Mouse (Mus musculus) Patski (cell line): ENCODE results near the gene Ift88. TPM values are rescaled to one million over a fixed set of nuclear protein-coding genes. Genes with fewer than 3 reads are reported as not detected.
"Not testable (repeated sequence)": the region's sequence is repeated elsewhere in the genome, so short reads cannot be mapped to it uniquely, and the experiment has no call there.

Source experiments
- ATAC-seq: fragments of 100-300 bp; one replicate; pipeline ENCODE4 v1.8.0; 2021
- CTCF ChIA-PET: fragments of 350-600 bp; sonication (Branson Sonifier 250); formaldehyde crosslinking; loops from one replicate; lab custom pipeline; 2022; ENCODE audit warnings: inconsistent platforms; lab: Charles Lee
- POLR2A ChIA-PET: fragments of 350-600 bp; sonication (Branson Sonifier 250); formaldehyde crosslinking; loops from one replicate; lab custom pipeline; 2022; ENCODE audit warnings: antibody characterized with exemption, inconsistent platforms; lab: Charles Lee
- DNase-seq: peaks from one replicate; pipeline ENCODE4 v3.0.0-alpha.2; 2011; ENCODE audit warnings: low read depth, low spot score
- H3K27me3 ChIP-seq: fragments of 371-371 bp; one replicate; pipeline ENCODE4 v1.5.1; 2021
- CTCF ChIP-seq: fragments of 100-300 bp; IDR thresholded peaks from one replicate; pipeline ENCODE4 v1.5.1; 2021
- in situ Hi-C: fragments of 300-500 bp; cut with MboI; formaldehyde crosslinking; loops from 3 replicates; pipeline ENCODE4 v1.11.1; 2018; ENCODE audit warnings: low pct_unique_long_range_greater_than_20kb, mixed read lengths
- polyA plus RNA-seq: library from polyadenylated mRNA; unstranded; gene quantifications from one replicate; pipeline ENCODE4 v1.2.3, GENCODE M21; 2021

The Ift88 gene
- polyA plus RNA-seq, 1 experiment from 2014 or later, result 21.4 TPM

DNA sequence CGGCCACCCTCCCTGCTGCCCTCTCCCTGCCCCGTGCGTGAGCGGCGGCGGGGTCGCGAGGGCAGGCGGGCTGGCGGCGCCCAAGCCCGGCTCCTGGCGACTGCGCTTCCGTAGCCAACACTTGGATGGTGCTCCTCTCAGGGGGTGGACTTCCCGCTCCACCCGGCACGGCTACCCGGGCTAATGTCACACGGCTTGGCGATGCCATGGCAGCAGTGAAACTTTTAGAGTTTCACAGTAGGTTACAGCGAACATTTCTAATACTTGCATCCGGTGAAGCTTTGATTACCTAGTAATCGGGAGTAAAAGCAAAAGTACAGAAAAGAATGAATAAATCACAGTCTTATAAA lies 325 bp downstream of the Ift88 start:
- in situ Hi-C loops, result loop anchor here (25.0 kb wide), 1 partner anchor 462 kb away; no protein-coding TSS in a partner anchor
- ChIA-PET POLR2A (no interaction called here), CTCF (no interaction called here)
- peaks cover 9% of the 10 kb centered on the region for H3K27me3 ChIP-seq
- peak; percentile 91 for ATAC-seq
- no peak for DNase-seq
- TF ChIP-seq CTCF, result no peak

- CTCF ChIA-PET, result interaction anchor here (0.7 to 1.1 kb wide), 2 partner anchors 9 to 68 kb away, joined by 3 read pairs; no protein-coding TSS in a partner anchor
- DNase-seq (no peak), ATAC-seq (no peak)
- POLR2A ChIA-PET, result no interaction called here
- no peak for TF ChIP-seq CTCF
- no peaks in the 10 kb centered on the region for H3K27me3 ChIP-seq
- in situ Hi-C loops, result no loop called here
Observed at GRCm38 (mm10) chr14:57430451-57430850, 6.6 kb downstream of the Ift88 start.

DNA sequence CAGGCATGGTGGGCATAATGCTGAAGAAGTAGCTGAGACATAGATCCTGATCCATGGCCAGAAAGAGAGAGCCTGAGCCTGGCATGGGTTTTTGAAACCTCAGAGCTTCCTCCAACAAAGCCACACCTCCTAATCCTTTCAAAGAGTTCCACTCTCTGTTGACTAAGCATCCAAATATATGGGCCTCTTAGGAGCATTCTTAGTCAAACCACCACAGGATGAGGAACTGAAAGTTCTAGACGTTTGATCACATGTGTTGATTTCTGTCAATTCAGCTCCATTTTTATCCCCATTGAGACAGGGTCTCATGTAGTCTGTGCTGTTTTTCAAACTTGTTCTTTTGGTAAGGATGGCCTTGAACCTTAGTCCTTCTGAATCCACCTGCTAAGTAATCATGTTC lies 28.7 kb downstream of the Ift88 start:
- CTCF ChIA-PET, result no interaction called here
- POLR2A ChIA-PET, result interaction anchor here (0.7 kb wide), 1 partner anchor 367 kb away, joined by 4 read pairs; no protein-coding TSS in a partner anchor
- no peak for TF ChIP-seq CTCF
- no peaks in the 10 kb centered on the region for H3K27me3 ChIP-seq
- no peak for ATAC-seq
- DNase-seq, result no peak
- in situ Hi-C loops, result no loop called here

GRCm38 (mm10) chr14:57459883-57460282 lies 36.0 kb downstream of the Ift88 start:
- no peak for ATAC-seq

DNA sequence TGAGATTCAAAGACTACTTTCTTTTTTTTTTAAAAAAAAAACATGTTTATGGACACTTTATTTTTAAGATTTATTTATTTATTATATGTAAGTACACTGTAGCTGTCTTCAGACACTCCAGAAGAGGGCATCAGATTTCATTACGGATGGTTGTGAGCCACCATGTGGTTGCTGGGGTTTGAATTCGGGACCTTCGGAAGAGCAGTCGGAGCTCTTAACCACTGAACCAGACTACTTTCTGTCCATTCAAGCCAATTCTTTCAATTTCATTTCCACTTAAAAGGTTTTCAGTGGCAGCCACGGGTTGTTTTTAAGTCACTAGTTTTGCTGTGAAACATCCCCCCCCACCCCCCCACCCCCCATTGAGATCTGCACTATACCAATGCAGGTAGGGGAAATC lies 36.5 kb downstream of the Ift88 start:
- in situ Hi-C loops, result not testable (repeated sequence)

More at GRCm38 (mm10) chr14:57459883-57460282, 36.0 kb downstream of the Ift88 start:
- ChIA-PET CTCF (interaction anchor here (1.0 kb wide), 1 partner anchor 33 kb away, joined by 3 read pairs; no protein-coding TSS in a partner anchor), POLR2A (no interaction called here)
- DNase-seq, result no peak
- TF ChIP-seq CTCF, result no peak
- H3K27me3 ChIP-seq, result no peaks in the 10 kb centered on the region
- in situ Hi-C loops, result no loop called here

GRCm38 (mm10) chr14:57462871-57463270 lies 39.0 kb downstream of the Ift88 start:
- in situ Hi-C loops, result no loop called here

More for the DNA sequence above, 36.5 kb downstream of the Ift88 start:
- CTCF ChIA-PET, result interaction anchor here (0.8 to 1.0 kb wide), 4 partner anchors 9 to 32 kb away, joined by 3 read pairs; no protein-coding TSS in a partner anchor
- POLR2A ChIA-PET, H3K27me3 ChIP-seq, ATAC-seq, DNase-seq: not testable (repeated sequence)

DNA sequence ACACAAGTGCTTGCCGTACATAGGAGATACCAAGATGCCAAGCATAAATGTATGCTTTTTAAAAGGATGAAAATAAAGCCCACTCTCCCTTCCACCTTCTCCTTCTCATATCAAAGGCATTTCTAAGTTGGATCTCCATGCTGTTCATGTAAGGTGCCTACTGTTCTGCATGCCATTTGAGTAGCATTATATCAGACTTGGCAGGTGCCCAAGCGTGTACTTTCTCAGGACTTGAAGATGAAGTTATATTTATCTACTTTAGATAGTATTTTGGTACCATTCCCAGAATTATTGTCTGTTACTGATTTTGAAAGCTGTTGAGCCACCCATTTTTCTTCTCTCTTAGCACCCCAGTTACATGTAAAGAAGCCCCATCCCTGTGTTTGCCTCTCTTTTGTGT lies 51.2 kb downstream of the Ift88 start:
- ATAC-seq, result no peak
- in situ Hi-C loops, result no loop called here
- DNase-seq, result no peak
- no peak for TF ChIP-seq CTCF
- ChIA-PET CTCF (interaction anchor here (1.1 to 1.3 kb wide), 2 partner anchors 14 to 174 kb away, joined by 3 read pairs; no protein-coding TSS in a partner anchor), POLR2A (no interaction called here)
- H3K27me3 ChIP-seq, result no peaks in the 10 kb centered on the region

More at GRCm38 (mm10) chr14:57462871-57463270, 39.0 kb downstream of the Ift88 start:
- DNase-seq (no peak), ATAC-seq (no peak)
- no peak for TF ChIP-seq CTCF
- ChIA-PET CTCF (interaction anchor here (1.2 kb wide), 2 partner anchors 26 to 68 kb away, joined by 3 read pairs; no protein-coding TSS in a partner anchor), POLR2A (no interaction called here)
- H3K27me3 ChIP-seq, result no peaks in the 10 kb centered on the region

DNA sequence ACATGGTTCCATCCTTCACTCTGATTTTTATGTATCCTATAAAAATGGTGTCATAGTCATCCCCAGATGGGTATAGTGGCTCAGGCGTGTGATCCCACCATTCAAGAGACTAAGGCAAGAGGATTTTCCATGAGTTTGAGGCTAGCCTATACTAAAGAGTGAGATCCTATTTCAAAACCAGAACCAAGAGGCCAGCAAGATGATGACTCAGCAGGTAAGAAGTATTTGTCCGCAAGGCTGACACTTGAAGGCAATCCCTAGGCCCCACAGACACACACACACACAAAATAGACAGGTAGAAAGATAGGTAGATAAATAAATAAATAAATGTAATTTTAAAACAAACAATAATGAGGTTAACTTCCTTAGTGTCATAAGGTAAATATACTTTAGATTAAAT lies 58.4 kb downstream of the Ift88 start:
- ATAC-seq (no peak), DNase-seq (no peak)
- in situ Hi-C loops, result no loop called here
- H3K27me3 ChIP-seq, result no peaks in the 10 kb centered on the region
- ChIA-PET POLR2A (no interaction called here), CTCF (no interaction called here)
- TF ChIP-seq CTCF, result no peak

- CTCF ChIA-PET, result no interaction called here
- DNase-seq, result no peak
- H3K27me3 ChIP-seq, result no peaks in the 10 kb centered on the region
- in situ Hi-C loops, result no loop called here
- TF ChIP-seq CTCF, result no peak
- ATAC-seq, result no peak
- POLR2A ChIA-PET, result no interaction called here
Observed at GRCm38 (mm10) chr14:57484183-57484582, 60.3 kb downstream of the Ift88 start.

DNA sequence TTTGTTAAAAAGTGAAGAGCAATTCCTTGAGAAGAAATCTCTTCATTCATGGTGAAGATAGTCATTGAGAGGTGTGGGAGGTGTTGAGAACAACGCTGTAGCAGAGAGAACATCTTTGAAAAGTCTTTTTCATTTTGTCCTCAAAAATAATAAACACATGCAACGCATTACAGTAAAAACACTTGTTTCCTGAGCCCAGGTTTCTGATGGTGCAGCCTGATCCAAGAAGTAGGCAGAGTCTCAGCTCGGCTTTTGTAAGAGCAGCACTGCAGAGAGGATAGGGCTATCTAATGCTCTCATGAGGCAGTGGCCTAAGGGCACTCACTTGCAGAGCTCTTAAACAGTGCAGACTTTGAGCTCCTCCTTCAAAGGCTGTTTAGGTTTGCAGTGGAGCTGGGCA lies 65.8 kb downstream of the Ift88 start:
- TF ChIP-seq CTCF, result no peak
- H3K27me3 ChIP-seq, result no peaks in the 10 kb centered on the region
- in situ Hi-C loops, result no loop called here
- ATAC-seq (no peak), DNase-seq (no peak)
- POLR2A ChIA-PET, result no interaction called here
- CTCF ChIA-PET, result interaction anchor here (1.2 to 1.4 kb wide), 2 partner anchors 10 to 27 kb away, joined by 3 read pairs; no protein-coding TSS in a partner anchor

DNA sequence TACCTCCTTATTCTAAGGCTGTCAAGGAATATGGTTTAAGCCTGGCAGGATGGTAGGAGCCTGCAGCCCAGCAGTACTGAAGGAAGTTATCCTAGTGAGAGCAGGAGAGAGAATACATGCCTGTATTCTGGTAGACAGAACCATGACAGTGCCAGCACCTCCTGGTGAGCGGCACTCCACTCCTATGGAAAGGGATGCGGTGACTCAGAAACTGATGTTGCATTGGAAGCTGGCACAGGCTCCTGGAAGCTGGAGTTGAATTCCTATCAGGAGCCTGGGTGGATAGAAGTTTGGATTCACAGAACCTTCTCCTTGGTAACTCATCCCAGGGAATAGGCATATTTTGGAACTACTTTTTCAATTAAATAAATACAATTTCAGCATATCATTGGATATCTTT lies 70.0 kb downstream of the Ift88 start:
- ChIA-PET CTCF (no interaction called here), POLR2A (interaction anchor here (1.1 kb wide), 1 partner anchor 18 kb away, joined by 3 read pairs; no protein-coding TSS in a partner anchor)
- DNase-seq (no peak), ATAC-seq (no peak)
- in situ Hi-C loops, result no loop called here
- H3K27me3 ChIP-seq, result no peaks in the 10 kb centered on the region
- TF ChIP-seq CTCF, result no peak
